Comparison of ENCODE assay signal across 20 mouse cellular contexts in genomic region chr6:23124823-23125222, GRCm38 (mm10). TPM values are rescaled to one million over a fixed set of nuclear protein-coding genes. Genes with fewer than 3 reads are reported as not detected.
"Had no signal": no experiment of that assay in that cellular context is flagged by ENCODE, and none has a peak within 500 bp of the region (broad histone marks: within the 10 kb centered on the region; RNA-seq: fewer than 3 reads in every experiment).

No protein-coding gene starts in this region.

- H3K36me3 ChIP-seq: limb, embryonic 15.5 days; liver, embryonic 12.5 days; lung, embryonic 15.5 days; midbrain, embryonic 10.5 days; midbrain, embryonic 12.5 days; neural tube, embryonic 13.5 days; neural tube, embryonic 15.5 days had no signal

- H3K4me3 ChIP-seq: limb, embryonic 15.5 days; liver, embryonic 12.5 days; lung, embryonic 15.5 days; midbrain, embryonic 10.5 days; midbrain, embryonic 12.5 days; myocyte; neural tube, embryonic 13.5 days; neural tube, embryonic 15.5 days had no signal

- H3K4me2 ChIP-seq: limb, embryonic 15.5 days; liver, embryonic 12.5 days; lung, embryonic 15.5 days; midbrain, embryonic 12.5 days; neural tube, embryonic 13.5 days; neural tube, embryonic 15.5 days had no signal

- H3K9me3 ChIP-seq: limb, embryonic 15.5 days; liver, embryonic 12.5 days; lung, embryonic 15.5 days; midbrain, embryonic 10.5 days; midbrain, embryonic 12.5 days; neural tube, embryonic 13.5 days; neural tube, embryonic 15.5 days had no signal

- ATAC-seq: liver, embryonic 12.5 days; midbrain, embryonic 16.5 days had no signal

- H3K9ac ChIP-seq: limb, embryonic 15.5 days; liver, embryonic 12.5 days; liver, embryonic 14.5 days; lung, embryonic 15.5 days; midbrain, embryonic 12.5 days; neural tube, embryonic 13.5 days; neural tube, embryonic 15.5 days had no signal

- H3K4me1 ChIP-seq: liver, embryonic 12.5 days; lung, embryonic 15.5 days; midbrain, embryonic 10.5 days; midbrain, embryonic 12.5 days; neural tube, embryonic 13.5 days; neural tube, embryonic 15.5 days had no signal

- DNase-seq: midbrain, embryonic 14.5 days; retina, postnatal 1 day; right cerebral cortex, adult 18-20 months; right cerebral cortex, postnatal 25 days; right cerebral cortex, postnatal 4 days; spleen, adult 18-20 months; thymus, adult 18-20 months; thymus, postnatal 14 days; thymus, postnatal 36 days had no signal

- H3K27ac ChIP-seq: limb, embryonic 15.5 days; liver, embryonic 12.5 days; liver, embryonic 14.5 days; lung, embryonic 15.5 days; midbrain, embryonic 10.5 days; midbrain, embryonic 12.5 days; neural tube, embryonic 13.5 days; neural tube, embryonic 15.5 days had no signal

- H3K27me3 ChIP-seq: limb, embryonic 15.5 days; liver, embryonic 12.5 days; lung, embryonic 15.5 days; midbrain, embryonic 12.5 days; neural tube, embryonic 13.5 days; neural tube, embryonic 15.5 days had no signal

RNA-seq across cellular contexts. Expression of gene Aass, which starts 8.0 kb away (rescaled TPM):
- polyA plus RNA-seq: myocyte; small intestine, adult 2 months had no signal
